Mouse (Mus musculus): ENCODE results near the gene Per1.

- TF ChIP-seq GATA1 (IDR thresholded peaks at IDR 0.05; ENCODE audit: low read length) (no peak), TAL1 (IDR thresholded peaks at IDR 0.05; ENCODE audit: low read length) (no peak)
Measured at GRCm38 (mm10) chr11:69065394-69065925, 29.6 kb upstream of the Per1 start.

Measured in erythroblast, embryonic 14.5 days (primary cell).